Mouse (Mus musculus): ENCODE data around the gene Cryba4. TPM values are rescaled to one million over a fixed set of nuclear protein-coding genes. Genes with fewer than 3 reads are reported as not detected.

Gene Cryba4
- polyA plus RNA-seq, 1 experiment from 2014 or later = 1.3 TPM

DNA sequence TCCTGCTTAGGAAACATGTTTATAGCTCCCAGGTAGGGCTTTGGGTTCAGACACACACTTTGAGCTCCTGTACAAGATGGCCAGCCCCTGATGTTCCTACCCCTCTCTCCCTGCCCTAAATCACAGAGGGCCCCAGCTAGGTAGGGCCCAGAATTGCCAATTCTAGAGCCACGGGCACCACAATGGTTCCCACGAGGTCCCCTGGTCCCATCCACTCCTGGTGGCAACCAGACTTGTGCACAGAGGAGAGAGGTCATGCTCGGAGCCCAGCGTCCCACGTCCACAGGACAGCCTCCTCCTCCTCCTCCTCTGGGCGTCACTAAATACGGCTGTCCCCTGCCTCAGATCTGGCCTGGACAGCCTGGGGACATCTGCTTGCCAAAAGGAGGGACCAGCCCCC lies 36.0 kb downstream of the Cryba4 start:
- 0 out of 2 replicates have a peak, but pooled peaks cover 3% of the 10 kb centered on the region for H3K4me1 ChIP-seq (replicated peaks; ENCODE audit: control insufficient read depth, insufficient read depth, low read length)
- no peak overlapping the region for H3K4me2 ChIP-seq (replicated peaks; ENCODE audit: low read depth)
- no peak overlapping the region for H3K4me3 ChIP-seq (ENCODE audit: low read depth, low read length)
- H3K9ac ChIP-seq (ENCODE audit: low read depth, low read length) = no peak overlapping the region
- no peak for TF ChIP-seq CTCF (IDR thresholded peaks at IDR 0.05; ENCODE audit: low read depth)
- 77% methylated on average over 7 of the region's 7 CpGs for WGBS
- H3K36me3 ChIP-seq (ENCODE audit: control insufficient read depth, insufficient read depth) = no peaks in the 10 kb centered on the region
- no peaks in the 10 kb centered on the region for H3K9me3 ChIP-seq (ENCODE audit: control insufficient read depth)
- H3K27ac ChIP-seq (ENCODE audit: low read depth, low read length) = no peak overlapping the region
- no peak for ATAC-seq
- H3K27me3 ChIP-seq (replicated peaks; ENCODE audit: control insufficient read depth, insufficient read depth, low read length) = no peaks in the 10 kb centered on the region

DNA sequence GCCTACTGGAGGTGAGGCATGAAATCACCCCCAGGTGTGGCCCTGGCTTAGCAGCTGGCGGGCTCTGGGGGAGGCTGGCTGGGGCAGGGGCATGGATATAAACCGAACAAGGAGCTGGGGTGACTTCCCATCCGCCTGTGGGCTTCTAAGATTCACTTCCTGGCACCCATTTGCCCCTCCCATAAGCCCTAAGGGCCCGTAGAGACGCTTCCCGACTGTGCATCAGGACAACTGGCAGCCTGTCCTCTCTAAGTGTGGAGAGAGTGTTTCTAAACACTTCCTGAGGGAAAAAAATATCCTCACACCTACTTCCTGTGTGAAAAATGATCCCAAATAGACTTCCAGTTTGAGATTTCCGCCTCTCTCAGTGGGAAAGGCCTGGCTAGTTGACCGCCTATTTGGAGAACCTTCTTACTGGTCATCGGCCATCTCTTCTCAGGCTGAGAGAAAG lies 36.5 kb downstream of the Cryba4 start:
- no peak overlapping the region for H3K27ac ChIP-seq (ENCODE audit: low read depth, low read length)

DNA sequence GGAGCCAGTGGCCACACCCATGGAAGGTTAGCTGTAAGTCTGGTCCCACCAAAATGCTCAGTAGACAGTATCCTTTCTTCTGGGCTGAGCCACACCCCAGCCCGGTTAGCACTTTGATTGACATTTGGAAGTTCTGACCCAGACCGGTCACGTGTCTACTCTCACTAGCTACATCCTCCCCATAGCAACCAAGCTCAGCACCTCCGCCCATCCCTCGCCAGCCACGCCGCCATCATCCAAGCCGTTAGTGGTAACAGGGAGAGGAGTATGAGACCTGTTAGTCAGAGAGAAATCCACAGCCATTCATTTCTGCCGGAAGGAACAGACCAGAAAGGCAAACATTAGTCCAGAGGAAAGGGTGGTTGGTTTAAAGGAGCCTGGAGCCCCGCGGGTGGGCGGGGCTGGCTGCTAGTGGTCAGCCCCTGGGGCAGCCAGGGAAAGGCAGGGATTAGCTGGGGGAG lies 37.0 kb downstream of the Cryba4 start:
- Histone ChIP-seq H3K9ac (ENCODE audit: low read depth, low read length) (no peak overlapping the region), H3K4me2 (replicated peaks; ENCODE audit: low read depth) (peak overlapping the region; percentile 10; the same call in 1 of the 2 replicates), H3K27me3 (replicated peaks; ENCODE audit: control insufficient read depth, insufficient read depth, low read length) (no peaks in the 10 kb centered on the region), H3K27ac (ENCODE audit: low read depth, low read length) (no peak overlapping the region), H3K4me3 (ENCODE audit: low read depth, low read length) (no peak overlapping the region), H3K36me3 (ENCODE audit: control insufficient read depth, insufficient read depth) (no peaks in the 10 kb centered on the region), H3K4me1 (replicated peaks; ENCODE audit: control insufficient read depth, insufficient read depth, low read length) (0 out of 2 replicates have a peak, but pooled peaks cover 3% of the 10 kb centered on the region), H3K9me3 (ENCODE audit: control insufficient read depth) (no peaks in the 10 kb centered on the region)
- no peak for ATAC-seq
- WGBS = 30% methylated on average over 12 of the region's 12 CpGs
- no peak for TF ChIP-seq CTCF (IDR thresholded peaks at IDR 0.05; ENCODE audit: low read depth)

More for the DNA sequence above, 36.5 kb downstream of the Cryba4 start:
- TF ChIP-seq CTCF (IDR thresholded peaks at IDR 0.05; ENCODE audit: low read depth) = no peak
- no peak overlapping the region for H3K4me3 ChIP-seq (ENCODE audit: low read depth, low read length)
- no peaks in the 10 kb centered on the region for H3K36me3 ChIP-seq (ENCODE audit: control insufficient read depth, insufficient read depth)
- H3K27me3 ChIP-seq (replicated peaks; ENCODE audit: control insufficient read depth, insufficient read depth, low read length) = no peaks in the 10 kb centered on the region
- H3K4me2 ChIP-seq (replicated peaks; ENCODE audit: low read depth) = peak overlapping the region; percentile 10; the same call in 1 of the 2 replicates
- no peaks in the 10 kb centered on the region for H3K9me3 ChIP-seq (ENCODE audit: control insufficient read depth)
- no peak overlapping the region for H3K9ac ChIP-seq (ENCODE audit: low read depth, low read length)
- WGBS = 61% methylated on average over 9 of the region's 9 CpGs
- 0 out of 2 replicates have a peak, but pooled peaks cover 3% of the 10 kb centered on the region for H3K4me1 ChIP-seq (replicated peaks; ENCODE audit: control insufficient read depth, insufficient read depth, low read length)
- ATAC-seq = no peak

DNA sequence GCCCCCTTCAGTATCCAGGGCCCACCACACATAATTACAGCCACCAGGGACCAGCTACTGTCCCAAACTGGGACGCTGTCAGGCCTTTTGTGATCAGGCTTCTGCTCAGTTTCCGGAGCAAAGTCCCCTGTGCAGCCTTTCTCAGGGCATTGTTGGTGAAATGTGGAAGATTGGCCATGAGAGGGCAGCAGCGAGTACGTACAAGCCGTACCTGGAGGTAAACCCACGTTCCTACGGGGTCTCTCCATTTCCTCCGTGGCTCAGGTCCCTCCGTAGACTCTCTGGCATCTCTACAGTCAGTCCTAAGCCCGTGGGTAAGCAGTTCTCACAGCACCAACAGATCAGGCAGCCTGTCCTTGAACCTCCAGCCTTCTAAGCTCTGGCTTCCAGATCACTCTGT lies 37.9 kb downstream of the Cryba4 start:
- WGBS = 7% methylated on average over 10 of the region's 10 CpGs
- H3K27me3 ChIP-seq (replicated peaks; ENCODE audit: control insufficient read depth, insufficient read depth, low read length) = no peaks in the 10 kb centered on the region
- no peaks in the 10 kb centered on the region for H3K9me3 ChIP-seq (ENCODE audit: control insufficient read depth)
- H3K36me3 ChIP-seq (ENCODE audit: control insufficient read depth, insufficient read depth) = no peaks in the 10 kb centered on the region
- no peak overlapping the region for H3K27ac ChIP-seq (ENCODE audit: low read depth, low read length)
- H3K4me2 ChIP-seq (replicated peaks; ENCODE audit: low read depth) = 0 out of 2 replicates have a peak overlapping the region, but pooled peaks have one; percentile 25
- no peak overlapping the region for H3K9ac ChIP-seq (ENCODE audit: low read depth, low read length)
- peak; percentile 87 for TF ChIP-seq CTCF (IDR thresholded peaks at IDR 0.05; ENCODE audit: low read depth)
- peak; percentile 15; the same call in 1 of the 2 replicates for ATAC-seq
- no peak overlapping the region for H3K4me3 ChIP-seq (ENCODE audit: low read depth, low read length)
- H3K4me1 ChIP-seq (replicated peaks; ENCODE audit: control insufficient read depth, insufficient read depth, low read length) = 0 out of 2 replicates have a peak, but pooled peaks cover 3% of the 10 kb centered on the region

DNA sequence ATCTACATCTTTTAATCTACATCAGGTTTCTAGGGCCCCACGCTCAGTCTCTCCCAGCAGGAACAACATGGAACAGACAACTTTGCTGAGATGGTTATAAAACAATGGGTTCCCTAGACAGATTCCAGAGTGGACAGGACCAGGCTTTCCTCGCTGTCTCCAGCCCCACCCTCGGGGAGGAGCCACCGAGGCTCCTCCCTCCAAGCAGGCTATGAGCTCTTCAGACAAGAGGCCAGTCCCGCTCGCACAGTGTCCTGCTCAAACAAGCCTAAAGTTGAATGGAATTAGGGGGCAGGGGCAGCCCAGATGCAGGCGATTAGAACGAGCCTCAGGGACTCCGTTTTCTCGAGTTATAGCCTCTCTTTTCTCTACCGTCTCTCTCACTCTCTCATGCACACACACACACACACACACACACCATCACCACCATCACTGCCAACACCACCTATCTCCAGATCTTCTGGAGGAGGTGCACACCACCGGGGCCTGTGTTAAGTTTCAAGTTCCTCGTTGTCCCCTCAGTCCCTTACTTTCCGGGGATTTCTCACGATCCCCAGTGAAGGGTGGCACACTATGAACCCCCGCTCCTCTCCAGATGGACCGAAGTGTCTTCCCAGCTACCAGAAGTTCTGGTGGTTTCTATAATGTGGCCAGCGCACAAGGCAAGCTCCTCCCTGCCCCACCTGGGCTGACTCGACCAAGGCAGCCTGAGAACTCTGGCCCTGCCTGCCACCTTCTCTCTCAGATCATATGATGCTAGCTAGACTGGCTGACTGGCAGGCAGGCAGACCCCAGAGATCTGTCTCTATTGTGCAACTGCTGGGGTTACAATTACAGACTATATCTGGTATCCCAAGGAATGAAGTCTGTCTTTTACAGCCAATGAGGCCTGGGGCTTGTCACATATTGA lies 38.7 kb downstream of the Cryba4 start:
- H3K4me2 ChIP-seq (replicated peaks; ENCODE audit: low read depth) = no peak overlapping the region
- no peaks in the 10 kb centered on the region for H3K36me3 ChIP-seq (ENCODE audit: control insufficient read depth, insufficient read depth)
- ATAC-seq = no peak
- no peak overlapping the region for H3K4me3 ChIP-seq (ENCODE audit: low read depth, low read length)
- no peak overlapping the region for H3K9ac ChIP-seq (ENCODE audit: low read depth, low read length)
- H3K27ac ChIP-seq (ENCODE audit: low read depth, low read length) = no peak overlapping the region
- no peaks in the 10 kb centered on the region for H3K9me3 ChIP-seq (ENCODE audit: control insufficient read depth)
- 53% methylated on average over 19 of the region's 19 CpGs for WGBS
- H3K27me3 ChIP-seq (replicated peaks; ENCODE audit: control insufficient read depth, insufficient read depth, low read length) = no peaks in the 10 kb centered on the region
- 0 out of 2 replicates have a peak, but pooled peaks cover 3% of the 10 kb centered on the region for H3K4me1 ChIP-seq (replicated peaks; ENCODE audit: control insufficient read depth, insufficient read depth, low read length)
- no peak for TF ChIP-seq CTCF (IDR thresholded peaks at IDR 0.05; ENCODE audit: low read depth)

DNA sequence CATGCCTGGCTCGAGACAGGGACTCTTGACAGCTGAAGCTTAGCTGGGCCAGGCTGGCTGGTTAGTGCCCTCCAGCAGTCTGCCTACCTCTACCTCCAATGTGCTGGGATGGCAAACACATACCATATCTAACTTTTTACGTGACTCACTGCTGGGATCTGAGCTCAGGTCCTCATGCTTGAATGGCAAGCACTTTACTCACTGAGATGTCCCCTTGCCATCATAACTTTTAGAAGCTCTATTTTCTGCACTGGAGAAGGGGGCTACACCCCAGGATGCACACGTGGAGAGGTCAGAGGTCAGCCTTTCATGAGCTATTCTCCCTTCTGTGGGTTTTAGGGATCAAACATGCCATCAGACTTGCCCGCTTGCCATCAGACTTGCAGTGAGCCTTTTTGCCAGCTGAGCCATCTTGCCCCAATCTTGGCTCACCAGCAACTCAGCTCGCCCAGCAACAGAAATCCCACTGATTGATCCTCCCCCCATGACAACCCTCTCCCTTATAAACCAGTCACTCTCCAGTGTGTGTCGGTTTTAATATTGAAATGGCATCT lies 39.5 kb downstream of the Cryba4 start:
- no peak overlapping the region for H3K9ac ChIP-seq (ENCODE audit: low read depth, low read length)
- H3K27ac ChIP-seq (ENCODE audit: low read depth, low read length) = no peak overlapping the region
- WGBS = 80% methylated on average over 6 of the region's 6 CpGs
- H3K36me3 ChIP-seq (ENCODE audit: control insufficient read depth, insufficient read depth) = no peaks in the 10 kb centered on the region
- H3K4me1 ChIP-seq (replicated peaks; ENCODE audit: control insufficient read depth, insufficient read depth, low read length) = 0 out of 2 replicates have a peak, but pooled peaks cover 3% of the 10 kb centered on the region
- no peak for TF ChIP-seq CTCF (IDR thresholded peaks at IDR 0.05; ENCODE audit: low read depth)
- no peak overlapping the region for H3K4me3 ChIP-seq (ENCODE audit: low read depth, low read length)
- no peak overlapping the region for H3K4me2 ChIP-seq (replicated peaks; ENCODE audit: low read depth)
- H3K9me3 ChIP-seq (ENCODE audit: control insufficient read depth) = no peaks in the 10 kb centered on the region
- H3K27me3 ChIP-seq (replicated peaks; ENCODE audit: control insufficient read depth, insufficient read depth, low read length) = no peaks in the 10 kb centered on the region
- ATAC-seq = no peak
